Mouse (Mus musculus): ENCODE measurements around the gene Ahdc1.
"Not testable (repeated sequence)": the region's sequence is repeated elsewhere in the genome, so short reads cannot be mapped to it uniquely, and the experiment has no call there.

GRCm38 (mm10) chr4:133096671-133097070 lies 85.6 kb downstream of the Ahdc1 start:
- not testable (repeated sequence) for TF ChIP-seq CTCF (IDR thresholded peaks at IDR 0.05; ENCODE audit: extremely low read depth, insufficient read length, insufficient replicate concordance, low read depth, low read length); POLR2A (IDR thresholded peaks at IDR 0.05; ENCODE audit: low read depth, low read length)
